Mouse (Mus musculus): Measurements from ENCODE around the gene Commd1.

GRCm38 (mm10) chr11:22950131-22950530 is 32.1 kb downstream of the Commd1 start:
- TF ChIP-seq CTCF (IDR thresholded peaks at IDR 0.05; ENCODE audit: control insufficient read depth, insufficient read depth, low read length), result peak; percentile 29; the same call in 1 of the 2 replicates
- no peak for TF ChIP-seq POLR2A (IDR thresholded peaks at IDR 0.05; ENCODE audit: borderline replicate concordance, control insufficient read depth, low read depth, low read length)
